Mouse (Mus musculus) splenic B cell, adult 2 months (primary cell): ENCODE data around the gene Maml3.

Source experiments
- DNase-seq: peaks from one replicate; pipeline ENCODE4 v3.0.0-alpha.2; 2011; ENCODE audit warnings: low read depth, low spot score
- H3K27me3 ChIP-seq: 2 replicates; pipeline ENCODE4 v1.6.1; 2012; ENCODE audit warnings: mild to moderate bottlenecking, low read length, moderate library complexity, mixed read lengths; ENCODE audit not compliant: control insufficient read depth, poor library complexity, insufficient read depth, severe bottlenecking
- H3K36me3 ChIP-seq: 2 replicates; pipeline ENCODE4 v1.6.1; 2012; ENCODE audit warnings: mild to moderate bottlenecking, low read length, moderate library complexity, mixed read lengths; ENCODE audit not compliant: control insufficient read depth, poor library complexity, insufficient read depth, severe bottlenecking

Maml3 gene

DNA sequence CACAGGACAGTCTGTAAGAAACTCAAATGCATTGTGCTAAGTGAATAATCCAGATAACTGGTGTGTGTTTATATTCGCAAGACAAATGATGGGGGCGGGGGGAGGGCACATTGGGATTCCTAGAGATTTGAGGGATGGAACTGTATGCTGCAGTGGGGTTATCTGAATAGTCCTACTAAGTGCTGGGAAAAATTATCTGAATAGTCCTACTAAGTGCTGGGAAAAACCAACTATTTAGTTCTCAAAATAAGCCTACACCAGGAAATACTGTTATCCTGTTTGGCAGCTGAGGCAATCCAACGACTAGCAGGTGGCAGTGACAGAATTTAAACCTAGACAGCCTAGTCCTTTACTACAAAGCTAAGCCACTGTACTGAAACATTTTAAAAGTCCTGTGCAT, 62.2 kb downstream of the Maml3 start:
- H3K27me3 ChIP-seq, result no peaks in the 10 kb centered on the region
- H3K36me3 ChIP-seq, result no peaks in the 10 kb centered on the region
- no peak for DNase-seq

DNA sequence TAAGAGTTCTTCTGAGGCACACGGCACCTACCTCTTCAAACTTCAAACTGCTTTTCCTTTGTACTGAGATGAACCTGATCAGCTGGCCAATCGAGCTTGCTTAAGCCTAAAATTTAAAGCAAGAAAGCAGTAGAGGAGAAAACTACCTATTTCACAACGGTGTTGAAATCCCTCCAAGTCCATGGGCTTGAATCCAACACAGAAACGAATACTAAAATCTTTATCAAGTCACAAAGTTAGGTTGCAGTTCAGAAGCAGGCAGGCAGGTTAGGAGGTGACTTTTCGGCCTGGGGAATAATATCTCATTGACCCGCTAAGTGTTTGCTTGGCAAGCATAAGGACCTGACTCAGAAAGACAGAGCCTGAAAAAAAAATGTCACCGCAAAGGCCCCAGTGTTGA, 64.9 kb downstream of the Maml3 start:
- no peak for DNase-seq
- H3K36me3 ChIP-seq, result no peaks in the 10 kb centered on the region
- H3K27me3 ChIP-seq, result no peaks in the 10 kb centered on the region

DNA sequence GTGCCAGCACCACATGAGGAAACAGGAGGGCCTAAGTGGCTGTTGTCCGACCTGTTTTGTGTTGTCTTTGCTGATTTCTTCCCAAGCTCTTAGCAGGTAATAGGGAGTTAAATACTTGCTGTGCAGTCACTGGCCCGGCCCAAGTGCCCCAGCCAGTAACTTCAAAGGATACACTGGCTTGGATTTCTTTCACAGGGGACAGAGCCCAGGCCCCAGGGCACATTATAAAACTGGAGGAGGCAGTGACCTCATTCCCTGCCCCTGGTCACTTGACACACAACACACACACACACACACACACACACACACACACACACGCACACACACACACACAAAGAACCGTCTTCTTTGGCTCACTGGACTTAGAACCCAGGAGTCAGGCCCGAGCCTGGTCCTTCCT, 67.6 kb downstream of the Maml3 start:
- Histone ChIP-seq H3K27me3 (no peaks in the 10 kb centered on the region), H3K36me3 (no peaks in the 10 kb centered on the region)
- DNase-seq, result no peak

GRCm38 (mm10) chr3:52035404-52035803, 69.5 kb downstream of the Maml3 start:
- Histone ChIP-seq H3K27me3 (no peaks in the 10 kb centered on the region), H3K36me3 (no peaks in the 10 kb centered on the region)
- DNase-seq, result peak; percentile 26

DNA sequence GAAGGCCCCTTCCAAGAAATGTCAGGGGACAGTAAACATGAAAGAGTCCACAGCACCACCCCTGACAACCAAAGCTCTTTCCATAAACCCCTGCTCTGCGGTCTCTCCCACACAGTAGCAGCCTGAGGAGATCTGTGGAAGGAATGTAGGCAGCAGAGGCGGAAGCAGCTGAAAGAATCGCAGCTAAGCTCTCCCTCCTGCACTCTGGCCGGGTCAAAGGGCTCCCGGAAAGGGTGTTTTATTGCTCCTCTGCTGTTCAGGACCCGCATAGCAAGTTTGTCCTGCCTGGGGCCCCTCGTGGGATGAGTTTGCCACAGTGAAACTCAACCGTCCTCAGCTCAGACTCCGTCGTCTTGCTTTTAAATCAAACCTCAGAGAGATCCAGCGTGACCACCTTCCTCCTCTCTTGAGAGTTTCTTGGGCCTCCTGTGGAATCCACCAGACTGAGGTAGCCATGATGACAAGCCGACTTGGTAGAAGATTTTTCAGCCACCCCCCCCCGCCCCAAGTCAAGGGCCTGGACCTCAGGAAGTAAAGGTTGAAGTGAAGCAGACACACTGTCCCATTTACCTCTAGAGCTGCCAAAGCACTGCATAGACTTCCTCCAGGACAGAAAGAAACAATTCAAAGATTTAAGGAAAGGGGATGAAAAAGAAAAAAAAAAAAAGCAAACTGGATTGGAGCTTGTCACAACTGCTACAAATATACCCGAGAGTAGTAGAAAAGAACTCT, 70.9 kb downstream of the Maml3 start:
- DNase-seq, result no peak
- Histone ChIP-seq H3K36me3 (no peaks in the 10 kb centered on the region), H3K27me3 (no peaks in the 10 kb centered on the region)

- no peaks in the 10 kb centered on the region for H3K36me3 ChIP-seq
- no peaks in the 10 kb centered on the region for H3K27me3 ChIP-seq
- DNase-seq, result no peak
Observed at GRCm38 (mm10) chr3:52031327-52031726, 73.5 kb downstream of the Maml3 start.

GRCm38 (mm10) chr3:52030114-52030513, 74.8 kb downstream of the Maml3 start:
- Histone ChIP-seq H3K36me3 (no peaks in the 10 kb centered on the region), H3K27me3 (no peaks in the 10 kb centered on the region)
- peak; percentile 47 for DNase-seq

DNA sequence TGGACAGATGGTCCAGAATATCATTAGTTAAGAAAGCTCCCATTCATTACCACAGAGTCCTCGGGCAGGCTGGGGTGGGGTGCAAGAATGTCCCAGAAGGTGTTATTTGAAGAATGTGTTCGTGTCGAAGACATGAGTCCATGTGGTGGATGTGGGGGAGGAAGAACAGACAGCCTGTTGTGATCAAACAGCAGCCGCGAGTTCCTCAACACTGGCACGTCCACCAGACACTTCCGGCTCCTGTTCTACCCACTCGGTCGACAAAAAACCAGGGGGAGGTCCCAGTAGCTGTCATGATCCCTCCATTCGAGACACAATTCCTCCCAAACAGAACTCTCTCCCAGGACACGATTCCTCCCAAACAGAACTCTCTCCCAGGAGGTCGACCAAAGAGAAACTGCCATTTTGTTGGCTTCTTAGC, 75.2 kb downstream of the Maml3 start:
- DNase-seq, result peak; percentile 55

GRCm38 (mm10) chr3:52027972-52028371, 76.9 kb downstream of the Maml3 start:
- Histone ChIP-seq H3K27me3 (no peaks in the 10 kb centered on the region), H3K36me3 (no peaks in the 10 kb centered on the region)
- DNase-seq, result no peak

More for the DNA sequence above, 75.2 kb downstream of the Maml3 start:
- no peaks in the 10 kb centered on the region for H3K27me3 ChIP-seq
- H3K36me3 ChIP-seq, result no peaks in the 10 kb centered on the region

GRCm38 (mm10) chr3:52022486-52022885, 82.4 kb downstream of the Maml3 start:
- no peak for DNase-seq
- H3K36me3 ChIP-seq, result no peaks in the 10 kb centered on the region
- H3K27me3 ChIP-seq, result no peaks in the 10 kb centered on the region

DNA sequence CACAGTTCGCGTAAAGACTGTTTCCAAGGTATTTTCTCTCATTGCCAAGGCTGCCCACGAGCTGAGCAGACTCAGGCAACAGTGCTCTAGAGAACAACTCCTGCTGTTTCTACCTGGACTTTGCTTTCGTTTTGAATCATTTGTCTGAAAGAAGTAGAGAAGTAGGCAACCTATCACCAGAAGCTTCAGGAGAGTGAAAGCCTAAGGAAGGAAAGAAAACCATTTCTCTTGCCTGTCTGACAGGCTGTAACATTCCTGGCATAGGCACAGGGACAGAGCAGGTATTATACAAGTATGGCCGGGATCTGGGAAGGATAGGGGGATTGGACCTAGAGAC, 86.8 kb downstream of the Maml3 start:
- DNase-seq, result no peak
- Histone ChIP-seq H3K36me3 (no peaks in the 10 kb centered on the region), H3K27me3 (no peaks in the 10 kb centered on the region)

- DNase-seq, result no peak
- Histone ChIP-seq H3K36me3 (no peaks in the 10 kb centered on the region), H3K27me3 (no peaks in the 10 kb centered on the region)
Observed at GRCm38 (mm10) chr3:52017439-52018102, 87.3 kb downstream of the Maml3 start.

DNA sequence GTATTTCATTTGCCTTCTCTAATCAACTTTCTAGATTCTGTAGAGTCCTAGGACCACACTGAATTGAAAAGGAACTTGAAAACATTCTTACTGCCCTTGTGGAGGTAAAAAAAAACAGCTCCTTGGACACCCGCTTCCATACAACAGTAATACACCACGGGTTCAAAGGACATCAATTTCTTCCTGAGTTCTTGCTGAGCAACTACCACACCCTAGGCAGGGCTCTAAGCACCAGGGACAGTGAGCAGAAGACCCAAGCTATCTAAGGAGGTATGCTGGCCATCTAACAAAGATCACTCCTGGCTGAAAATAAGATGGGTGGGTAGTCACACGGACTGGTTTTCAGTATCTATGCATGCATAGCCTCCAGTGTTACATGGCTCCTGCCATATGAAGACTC, 88.7 kb downstream of the Maml3 start:
- no peak for DNase-seq
- H3K36me3 ChIP-seq, result no peaks in the 10 kb centered on the region
- no peaks in the 10 kb centered on the region for H3K27me3 ChIP-seq

GRCm38 (mm10) chr3:52015556-52015955, 89.3 kb downstream of the Maml3 start:
- H3K36me3 ChIP-seq, result no peaks in the 10 kb centered on the region
- H3K27me3 ChIP-seq, result no peaks in the 10 kb centered on the region
- DNase-seq, result no peak

DNA sequence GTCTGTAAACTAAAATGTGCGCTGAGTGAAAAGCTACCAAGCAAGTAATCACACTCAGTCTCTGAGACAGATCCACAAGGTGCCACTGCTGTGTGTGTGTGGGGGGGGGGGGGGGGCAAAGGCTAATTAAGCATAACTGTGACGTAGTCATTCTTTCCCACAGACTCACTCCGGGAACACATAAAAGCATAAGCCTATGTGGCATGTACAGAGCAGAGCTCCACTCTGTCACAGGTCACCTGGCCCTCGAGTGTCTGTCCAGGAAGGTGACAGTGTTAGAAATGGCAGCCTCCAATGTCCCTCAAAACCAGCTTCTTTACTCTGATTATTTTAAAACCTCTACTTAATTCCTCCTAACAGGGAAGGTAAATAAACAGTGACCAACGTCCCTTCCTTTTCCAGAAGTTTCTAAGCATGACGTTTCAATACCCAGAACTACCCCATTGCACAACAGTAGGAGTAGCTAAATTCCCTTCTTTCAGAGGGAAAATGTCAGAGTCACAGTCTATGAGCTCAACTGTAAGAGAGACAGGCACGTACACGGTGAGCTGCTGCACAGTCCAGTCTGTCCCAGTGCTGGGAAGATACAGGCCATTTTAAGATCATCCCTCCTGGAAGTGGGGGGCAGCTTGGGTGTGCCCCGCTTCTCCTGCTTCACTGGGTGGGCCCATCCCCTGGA, 93.7 kb downstream of the Maml3 start:
- H3K27me3 ChIP-seq, result no peaks in the 10 kb centered on the region
- no peak for DNase-seq
- H3K36me3 ChIP-seq, result no peaks in the 10 kb centered on the region
